Mouse (Mus musculus) cerebellum, adult (tissue): Measurements from ENCODE around the gene H2-DMa.

Experiments
- ATAC-seq: cut with Nextera tagmentation; 2 replicates; pipeline ENCODE4 v1.9.2; 2017; ENCODE audit warnings: mild to moderate bottlenecking, moderate library complexity, mixed read lengths; ENCODE audit not compliant: insufficient number of reproducible peaks, low FRiP score, low TSS enrichment

The H2-DMa gene

DNA sequence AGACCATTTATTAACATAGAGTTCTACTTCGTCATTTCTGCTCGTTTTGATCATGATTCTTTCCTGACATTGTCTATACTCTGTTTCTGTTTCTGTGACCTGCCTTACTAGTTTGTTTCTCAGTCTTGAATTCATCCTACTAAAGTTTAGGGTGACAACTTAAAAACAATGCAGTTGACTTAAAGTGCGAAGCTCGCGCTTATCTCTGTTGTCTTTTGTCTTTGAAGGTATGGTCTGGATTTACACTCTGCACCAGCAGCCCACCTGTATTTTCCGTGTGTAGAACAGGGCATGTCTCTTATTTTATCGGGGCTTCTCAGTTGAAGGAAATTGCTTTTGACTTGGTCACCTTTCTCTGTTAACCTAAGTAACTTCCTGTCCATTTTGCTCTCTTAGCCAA, 3.8 kb downstream of the H2-DMa start:
- no peak for ATAC-seq

DNA sequence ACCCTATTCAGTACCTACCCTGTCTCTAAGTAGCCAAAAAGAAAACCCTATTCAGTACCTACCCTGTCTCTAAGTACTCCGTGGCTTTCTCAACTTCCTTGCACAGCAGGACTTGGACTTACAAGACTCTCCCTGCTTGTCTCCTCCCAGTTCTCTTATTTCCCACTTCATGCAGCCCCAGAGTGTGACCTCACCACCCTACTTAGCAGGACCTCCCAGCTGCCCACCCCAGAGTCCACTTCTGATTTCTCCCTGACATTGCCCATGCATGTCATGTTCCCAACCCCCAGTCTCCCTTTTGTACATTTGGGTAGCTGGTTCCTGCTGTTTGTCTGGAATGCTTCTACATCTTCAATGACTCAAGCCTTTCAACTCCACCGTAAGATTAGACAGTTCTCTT, 4.2 kb downstream of the H2-DMa start:
- ATAC-seq: no peak

DNA sequence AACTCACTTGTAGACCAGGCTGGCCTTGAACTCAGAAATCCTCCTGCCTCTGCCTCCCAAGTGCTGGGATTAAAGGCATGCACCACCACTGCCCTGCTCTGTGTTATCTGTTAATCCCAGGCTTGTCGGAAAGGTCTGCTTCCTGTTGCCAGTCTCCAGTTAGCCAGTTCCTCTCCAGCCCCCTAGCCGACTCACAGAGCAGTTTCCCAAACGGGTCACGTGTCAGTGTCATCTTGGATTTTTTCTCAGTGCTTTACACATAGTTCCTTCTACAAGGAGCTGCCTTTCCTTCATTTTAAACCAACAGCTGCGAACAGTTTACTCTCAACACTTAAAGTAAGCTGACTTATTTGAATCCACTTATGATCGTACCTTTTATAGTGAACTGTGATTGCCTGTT, 5.3 kb downstream of the H2-DMa start:
- ATAC-seq: no peak

DNA sequence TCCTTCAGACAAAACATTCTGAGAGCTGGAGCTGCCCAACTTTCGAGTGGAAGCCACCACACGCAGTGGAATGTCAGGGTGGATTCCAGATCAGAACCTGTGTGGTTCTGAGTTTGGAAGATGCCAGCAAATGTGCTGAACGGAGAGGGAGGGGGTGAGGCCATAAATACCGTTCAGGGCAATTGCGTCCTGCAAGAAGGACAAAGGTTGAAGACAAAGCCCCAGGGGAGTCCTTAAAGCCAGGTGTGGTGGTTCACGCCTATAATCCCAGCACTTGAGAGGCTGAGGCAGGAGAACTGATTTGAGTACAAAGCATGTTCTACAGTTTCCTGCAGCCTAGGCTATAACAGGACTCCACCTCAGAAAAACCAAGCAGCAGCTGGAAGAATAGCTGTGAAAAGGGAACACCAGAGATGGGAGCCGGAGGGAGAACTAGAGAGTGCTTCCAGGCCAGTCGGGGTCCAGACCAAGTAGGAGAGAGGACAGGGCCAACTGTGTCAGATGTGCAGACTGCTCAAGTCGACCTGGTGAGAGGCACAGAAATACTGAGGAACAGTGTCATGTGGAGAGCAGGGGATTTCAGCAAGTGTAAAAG, 7.6 kb downstream of the H2-DMa start:
- ATAC-seq: no peak

DNA sequence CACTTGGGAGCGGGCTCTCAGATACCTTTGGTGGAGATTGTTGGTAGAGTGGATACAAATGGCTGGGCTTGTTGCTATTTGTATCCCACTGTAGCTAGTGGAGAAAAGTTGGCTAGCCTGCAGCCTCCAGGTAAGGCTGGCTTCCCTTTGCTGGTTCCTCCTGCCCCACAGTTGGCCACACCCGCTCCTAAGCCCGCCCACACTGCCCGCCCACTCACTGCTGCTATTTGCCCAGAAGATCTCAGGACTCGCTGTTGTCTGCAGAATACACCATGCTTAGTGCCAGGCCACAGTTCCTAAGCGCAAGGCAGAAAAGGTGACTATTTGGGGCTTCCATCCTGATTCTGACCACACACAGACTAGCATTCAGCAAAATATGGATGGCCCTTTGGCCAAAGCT, 8.1 kb downstream of the H2-DMa start:
- ATAC-seq: peak; percentile 60; the same call in 1 of the 2 replicates

DNA sequence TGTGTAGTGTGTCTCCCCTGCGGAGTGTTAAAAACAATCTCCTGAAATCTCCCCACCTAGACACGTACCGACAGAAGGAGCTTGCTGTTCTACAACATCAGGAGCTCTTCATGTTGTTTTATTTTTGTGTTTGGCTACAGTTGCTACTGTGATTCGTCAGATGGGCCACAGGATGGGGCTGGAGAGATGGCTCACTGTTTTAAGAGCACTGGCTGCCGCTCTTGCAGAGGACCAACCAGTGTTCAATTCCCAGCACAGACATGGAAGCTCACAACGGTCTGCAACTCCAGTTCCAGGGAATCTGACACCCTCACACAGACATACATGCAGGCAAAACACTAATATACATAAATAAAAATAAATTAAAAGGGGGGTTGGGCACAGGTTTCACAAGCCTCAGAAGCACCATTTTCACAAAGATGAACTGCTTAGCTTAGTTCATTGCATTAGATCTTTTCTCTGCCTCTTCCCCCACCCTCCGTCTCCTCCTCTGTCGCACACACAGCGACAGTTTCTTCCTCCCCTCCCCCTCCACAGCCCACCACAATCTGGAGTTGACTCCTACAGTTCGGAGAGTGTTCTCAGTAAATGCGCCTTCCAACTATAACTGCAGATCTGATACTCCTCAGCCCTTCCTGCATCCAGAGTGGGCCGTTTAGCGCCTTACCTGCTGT, 9.1 kb downstream of the H2-DMa start:
- no peak for ATAC-seq

DNA sequence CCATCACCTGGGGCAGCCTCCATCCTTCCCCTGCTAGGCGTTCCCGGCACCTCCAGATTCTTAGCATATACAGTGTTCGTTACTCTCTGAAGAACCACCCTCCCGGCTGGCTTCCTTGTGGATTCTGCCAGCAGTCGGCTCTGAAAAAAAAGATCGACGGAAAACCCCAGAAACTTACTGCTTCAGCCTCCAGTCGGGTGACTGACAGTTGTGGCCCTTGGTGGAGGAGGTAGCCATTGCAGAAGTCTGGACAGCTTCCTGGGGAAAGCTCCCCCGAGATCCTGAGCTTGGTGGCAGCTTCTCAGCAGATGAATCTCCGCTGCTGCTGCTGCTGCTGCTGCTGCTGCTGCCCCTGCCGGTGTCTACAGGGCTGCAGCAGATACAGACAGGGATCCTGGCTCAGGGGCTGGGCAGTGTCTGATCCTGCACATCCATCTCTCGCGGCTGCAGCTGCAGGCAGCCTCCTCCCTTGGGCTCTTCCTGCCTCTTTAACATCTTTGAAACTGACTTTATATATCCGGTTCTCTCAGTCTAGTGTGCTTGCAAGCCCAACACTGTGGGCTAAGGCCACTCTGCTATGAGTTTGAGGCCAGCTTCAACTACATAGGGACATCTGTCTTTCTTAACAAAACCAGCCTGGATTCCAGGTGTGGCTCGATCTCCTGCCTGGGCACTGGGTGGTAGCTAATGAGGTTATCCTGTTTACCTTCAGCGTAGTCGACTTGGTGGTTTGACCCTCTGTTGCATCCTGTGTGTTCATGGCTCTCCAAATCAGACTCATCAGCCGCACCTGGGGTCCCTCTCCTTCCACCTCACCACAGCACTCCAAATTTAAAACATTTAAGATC, 9.8 kb downstream of the H2-DMa start:
- ATAC-seq: no peak

DNA sequence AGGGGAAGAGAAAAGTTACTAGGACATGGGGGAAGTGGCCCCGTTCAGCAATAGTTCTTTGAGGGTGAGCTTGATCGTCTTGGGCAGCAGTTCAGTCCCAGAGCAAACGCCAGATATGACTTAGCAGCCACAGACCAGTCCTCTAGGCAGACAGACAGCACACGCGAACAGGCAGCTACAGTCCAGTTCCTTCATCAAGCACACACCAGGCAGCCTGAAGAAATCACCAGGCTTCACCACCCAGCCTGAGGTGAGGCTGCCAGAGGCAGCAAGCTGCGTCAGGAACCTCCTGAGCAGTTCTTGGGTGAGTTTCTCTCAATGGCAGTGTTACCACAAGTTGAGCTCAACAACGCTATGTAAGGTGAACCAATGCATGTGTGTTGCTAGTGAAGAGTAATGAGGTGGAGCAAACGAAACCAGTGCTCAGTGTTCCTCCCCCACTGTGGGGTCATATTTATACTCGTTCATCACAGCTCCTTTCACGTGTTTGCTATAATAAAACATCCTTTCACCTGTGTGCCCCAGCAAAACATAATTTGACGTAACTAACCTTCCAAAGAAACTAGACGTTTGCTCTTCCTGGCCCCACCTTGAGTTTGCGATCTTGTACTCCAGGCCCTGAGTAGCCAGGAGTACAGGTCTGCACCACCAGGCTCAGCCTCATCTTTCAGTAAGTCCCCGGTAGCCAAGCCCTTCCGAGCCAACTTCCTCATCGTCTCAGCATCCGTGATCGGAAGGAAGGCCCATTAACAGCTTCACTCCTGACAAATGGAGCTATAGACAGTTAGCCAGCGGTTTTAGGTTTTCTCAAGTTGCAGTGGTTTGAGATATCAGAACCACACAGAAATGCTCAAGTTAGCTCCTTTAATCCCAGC, 11.0 kb downstream of the H2-DMa start:
- no peak for ATAC-seq

DNA sequence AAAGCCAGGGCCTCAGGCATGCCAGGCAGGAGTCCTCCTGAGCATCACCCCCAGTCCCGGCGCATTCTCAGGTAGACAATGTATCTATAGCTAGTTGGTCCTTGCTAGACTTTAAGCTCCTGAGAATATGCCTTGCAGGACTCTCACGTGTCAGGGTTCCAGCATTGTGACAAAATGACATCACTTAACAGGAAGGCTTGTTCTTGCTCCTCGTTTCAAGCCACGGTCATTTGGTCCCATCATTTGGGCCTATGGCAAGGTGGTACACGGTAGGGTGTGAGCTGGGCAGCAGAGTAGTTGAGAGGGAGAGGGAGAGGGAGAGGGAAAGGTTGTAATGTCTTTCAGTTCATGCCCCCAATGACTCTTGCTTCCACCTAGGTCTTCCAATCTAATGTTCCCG, 12.6 kb downstream of the H2-DMa start:
- ATAC-seq: no peak

DNA sequence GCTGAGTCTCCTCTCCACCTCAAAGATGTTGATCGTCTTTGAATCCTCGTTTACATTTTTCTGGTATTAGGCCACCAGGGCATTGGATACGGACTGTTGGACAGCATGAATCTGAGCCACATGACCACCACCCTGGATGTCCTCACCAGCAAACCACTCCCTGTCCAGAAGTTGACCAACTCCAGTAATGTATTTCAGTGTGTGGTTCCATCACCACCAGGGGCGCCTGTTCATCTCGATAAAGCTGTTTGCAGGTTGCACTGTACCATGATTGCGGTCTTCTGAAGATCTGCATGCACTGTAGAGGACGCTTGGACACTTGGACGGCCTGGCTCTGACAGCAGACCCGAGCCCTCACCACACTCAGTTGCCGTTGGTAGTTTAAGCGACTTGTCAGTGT, 13.9 kb downstream of the H2-DMa start:
- ATAC-seq: no peak

DNA sequence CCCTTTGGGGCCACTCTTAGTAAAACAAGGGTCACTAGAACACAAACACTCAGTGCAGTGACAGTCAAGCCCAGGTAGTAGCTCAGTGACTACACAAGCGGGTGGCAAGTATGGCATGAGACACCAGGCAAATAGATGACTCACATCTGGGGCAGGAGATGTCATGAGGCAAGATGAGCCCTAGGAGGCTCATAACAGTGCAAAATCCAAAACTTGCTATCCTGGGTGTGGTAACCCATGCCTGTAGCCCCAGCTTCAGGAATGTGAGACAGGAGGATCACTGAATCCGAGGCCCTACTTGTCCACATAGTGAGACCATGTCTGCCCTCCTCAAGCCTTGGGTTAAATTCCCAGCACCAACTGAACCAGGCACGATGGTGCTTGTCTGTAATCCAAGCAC, 15.1 kb downstream of the H2-DMa start:
- no peak for ATAC-seq

DNA sequence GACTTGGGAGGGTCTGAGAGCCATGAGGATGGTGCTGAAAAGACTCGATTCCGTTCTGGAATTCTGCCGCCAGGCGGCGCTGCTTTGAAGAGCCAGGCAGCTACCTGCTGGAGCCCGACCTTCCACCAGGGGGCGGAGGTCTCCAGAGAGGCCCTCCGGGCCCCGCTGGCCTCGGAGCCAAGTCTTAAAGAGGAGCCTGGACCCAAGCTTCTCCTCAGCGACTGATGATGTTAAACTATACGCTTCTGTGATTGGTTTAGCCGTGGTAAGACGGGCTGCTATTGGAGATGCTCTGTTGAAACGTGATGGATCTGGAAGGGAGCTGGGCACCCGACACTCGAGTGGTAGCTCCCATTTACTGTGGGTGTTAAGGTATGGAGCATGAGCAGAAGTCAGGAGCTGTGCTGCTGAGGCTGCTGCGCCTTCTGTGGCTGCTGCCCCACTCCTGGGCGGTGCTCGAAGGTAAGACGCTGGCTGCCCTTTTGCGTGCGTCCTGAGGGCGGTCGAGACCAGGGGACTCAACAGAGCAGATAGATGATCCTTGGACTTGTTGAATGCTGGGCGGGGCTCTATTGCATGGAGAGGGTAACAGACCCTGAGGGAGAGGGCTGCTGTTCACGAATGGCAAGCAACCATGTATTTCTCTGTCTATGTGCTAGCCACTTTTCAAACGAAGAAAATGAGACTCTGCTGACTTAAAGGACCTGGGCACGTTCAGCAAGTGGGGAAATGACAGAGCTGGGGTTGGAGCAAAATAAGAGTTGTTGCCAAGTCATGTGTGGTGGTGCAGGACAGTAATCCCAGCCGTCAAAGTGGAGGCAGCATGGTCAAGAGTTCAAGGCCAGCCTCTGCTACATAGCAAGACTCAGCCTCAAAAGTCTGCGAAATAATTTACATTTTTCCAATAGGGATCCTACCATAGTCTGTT, 16.2 kb downstream of the H2-DMa start:
- ATAC-seq: peak; percentile 100

DNA sequence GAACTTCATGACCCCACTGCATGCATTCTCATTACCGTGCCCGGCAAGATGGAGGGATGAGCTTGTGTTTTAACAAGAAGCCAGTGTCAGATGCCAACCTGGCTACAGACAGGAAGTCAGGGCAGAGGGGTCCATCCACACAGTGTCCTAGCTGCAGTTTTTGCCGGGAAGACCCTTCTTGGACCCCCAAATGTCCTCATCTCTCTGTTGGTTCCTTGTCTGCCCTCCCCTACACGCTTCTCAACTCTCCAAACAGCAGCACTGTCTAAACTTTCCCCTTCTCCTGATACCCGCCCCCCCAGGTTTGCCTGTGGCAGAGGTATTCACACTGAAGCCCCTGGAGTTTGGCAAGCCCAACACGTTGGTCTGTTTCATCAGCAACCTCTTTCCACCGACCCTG, 18.3 kb downstream of the H2-DMa start:
- no peak for ATAC-seq

DNA sequence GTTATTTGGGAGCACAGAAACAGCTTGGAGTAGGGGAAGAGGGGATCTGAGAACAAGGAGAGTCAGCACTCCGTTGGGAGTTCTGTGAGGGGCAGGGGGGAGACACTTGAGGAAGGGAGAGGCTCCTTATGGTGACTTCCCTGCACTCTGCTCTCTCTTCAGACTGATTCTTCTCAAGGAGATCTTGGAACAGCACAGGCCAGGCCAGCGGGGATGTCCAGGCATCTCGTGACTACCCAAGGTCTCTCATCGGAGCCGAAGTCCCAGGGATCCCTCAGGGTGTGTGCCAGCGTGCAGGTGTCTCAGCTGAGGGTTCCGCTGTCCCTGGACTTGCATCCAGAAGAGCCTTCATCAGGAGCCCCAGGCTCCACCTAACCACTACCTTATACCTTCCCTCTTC, 19.3 kb downstream of the H2-DMa start:
- ATAC-seq: no peak

DNA sequence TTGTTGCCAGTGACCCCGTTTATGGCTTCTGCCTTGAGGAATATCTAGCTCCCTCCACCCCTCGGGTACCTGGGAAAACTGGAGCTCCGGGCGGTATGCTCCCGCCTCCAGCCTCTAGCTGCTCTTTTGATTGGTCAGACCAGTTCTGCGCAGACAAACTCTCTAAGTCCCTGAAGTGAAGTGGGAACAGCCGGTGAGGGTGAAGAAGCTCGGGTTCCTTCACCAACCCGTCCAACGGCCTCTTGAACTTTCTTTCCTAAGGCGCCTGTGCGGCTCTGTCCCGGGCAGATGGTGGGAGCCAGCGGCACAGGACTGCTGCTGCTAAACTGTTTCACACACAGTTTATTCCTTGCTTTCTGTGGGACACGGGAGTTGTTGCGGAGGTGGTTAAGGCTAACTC, 20.1 kb downstream of the H2-DMa start:
- no peak for ATAC-seq

DNA sequence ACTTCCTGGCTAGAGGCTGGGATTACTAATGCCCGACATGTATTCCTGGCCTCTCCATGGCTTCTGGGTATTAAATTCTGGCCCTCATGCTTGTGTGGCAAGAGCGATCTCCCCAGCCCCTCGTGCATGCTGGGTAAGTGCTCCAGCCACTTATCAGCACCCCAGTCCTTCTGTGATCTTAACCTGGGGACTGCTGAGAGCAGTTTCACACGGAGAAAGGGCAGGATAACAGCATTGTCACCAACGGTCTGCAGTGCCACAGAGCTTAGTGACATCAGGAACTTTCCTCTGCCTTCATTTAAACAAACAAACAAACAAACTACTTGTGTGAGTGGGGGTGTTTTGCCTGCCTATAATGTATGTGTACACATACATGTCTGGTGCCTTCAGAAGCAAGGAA, 20.9 kb downstream of the H2-DMa start:
- ATAC-seq: no peak

DNA sequence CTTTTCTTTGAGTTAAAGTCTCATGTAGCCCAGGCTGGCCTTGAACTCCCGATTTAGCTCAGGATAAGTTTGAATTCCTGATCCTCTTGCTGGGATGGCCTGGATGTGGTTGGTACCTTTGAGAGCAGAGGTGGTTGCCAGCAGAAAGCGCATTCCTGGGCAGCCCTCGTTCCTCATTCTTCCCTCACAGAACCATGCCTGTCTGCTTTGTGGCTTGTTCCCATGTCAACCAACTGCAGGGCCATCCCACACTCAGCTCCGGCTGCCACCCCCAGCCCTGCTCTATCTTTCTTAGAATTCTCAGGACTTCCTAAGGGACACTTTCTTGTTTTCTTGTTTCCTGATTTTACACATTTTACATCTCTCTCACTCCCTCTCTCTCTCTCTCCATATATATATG, 22.1 kb downstream of the H2-DMa start:
- ATAC-seq: no peak

DNA sequence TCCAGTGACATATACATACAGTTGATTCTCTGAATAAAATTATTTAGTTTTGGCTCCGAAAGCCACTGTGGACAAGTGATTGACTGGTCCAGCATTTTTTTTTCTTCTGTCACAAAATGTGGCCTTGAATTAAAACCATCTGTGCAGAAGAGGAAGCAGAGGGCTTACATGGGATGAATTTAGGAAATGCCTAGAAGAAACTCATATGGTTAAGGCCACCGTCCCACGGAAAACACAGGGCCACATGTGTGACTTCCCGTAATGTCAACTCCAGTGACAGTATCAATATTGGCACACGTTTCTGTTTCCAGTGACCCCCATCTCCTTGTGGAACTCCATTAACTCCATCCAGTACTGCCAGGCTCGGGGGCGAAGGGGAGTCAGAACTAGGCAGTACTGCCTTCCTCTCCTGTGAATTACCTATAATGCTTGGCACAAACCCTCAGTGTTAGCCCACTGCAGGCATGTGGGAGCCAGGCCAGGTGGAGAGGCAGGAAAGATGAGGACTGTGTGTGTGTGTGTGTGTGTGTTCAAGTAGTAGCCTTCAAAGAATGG, 23.2 kb downstream of the H2-DMa start:
- no peak for ATAC-seq

DNA sequence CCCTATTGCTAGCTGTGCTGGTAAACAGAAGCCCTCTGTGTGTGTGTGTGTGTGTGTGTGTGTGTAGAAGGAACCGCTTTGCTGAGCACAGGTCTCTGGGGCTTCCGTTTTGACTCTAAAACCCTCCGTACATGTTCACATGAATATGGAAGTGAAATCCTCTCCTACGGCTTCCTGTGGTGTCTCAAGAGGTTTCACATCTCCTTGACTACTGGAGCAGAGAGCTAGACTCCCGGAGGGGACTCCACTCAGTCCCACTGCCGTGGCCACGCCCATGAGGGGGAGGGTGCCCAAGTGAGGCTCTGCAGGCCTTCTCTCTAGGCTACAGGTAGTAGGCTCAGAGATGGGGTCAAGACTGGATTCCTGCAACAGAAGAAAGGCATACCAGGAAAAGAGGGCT, 23.7 kb downstream of the H2-DMa start, which contains the start of gene H2-DMb2:
TSS of gene H2-DMb2 (plus strand) at position 275 of the 400 bp plus-strand sequence.
- ATAC-seq: no peak
